Mouse (Mus musculus) right cerebral cortex, postnatal 10 days (tissue): ENCODE measurements around the gene Pdcd11.

Experiments used
- DNase-seq, 2 experiments: peaks; one replicate each; pipeline ENCODE4 v3.0.0; 2021; ENCODE audit warnings: low spot score in 2 of 2

Gene Pdcd11

DNA sequence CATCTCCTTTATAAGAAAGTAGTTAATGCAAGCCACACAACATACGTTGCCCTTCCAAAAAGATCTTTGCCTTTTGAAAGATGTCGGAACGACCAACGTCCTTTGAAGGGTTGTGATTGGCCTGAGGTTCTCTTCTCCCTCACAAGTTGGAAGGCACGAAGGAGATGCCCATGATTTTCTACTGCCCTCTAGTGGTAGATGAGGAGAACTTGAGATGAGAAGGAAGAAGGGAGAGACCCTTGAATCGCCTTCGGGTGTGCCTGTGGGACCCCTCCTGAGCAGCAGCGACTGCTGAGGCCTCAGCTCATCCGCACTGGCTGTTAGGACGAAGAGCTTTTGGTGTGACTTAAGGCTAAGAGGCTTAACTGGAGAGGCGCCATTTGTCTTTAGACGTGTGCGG lies 77.7 kb downstream of the Pdcd11 start:
- DNase-seq: no peak

DNA sequence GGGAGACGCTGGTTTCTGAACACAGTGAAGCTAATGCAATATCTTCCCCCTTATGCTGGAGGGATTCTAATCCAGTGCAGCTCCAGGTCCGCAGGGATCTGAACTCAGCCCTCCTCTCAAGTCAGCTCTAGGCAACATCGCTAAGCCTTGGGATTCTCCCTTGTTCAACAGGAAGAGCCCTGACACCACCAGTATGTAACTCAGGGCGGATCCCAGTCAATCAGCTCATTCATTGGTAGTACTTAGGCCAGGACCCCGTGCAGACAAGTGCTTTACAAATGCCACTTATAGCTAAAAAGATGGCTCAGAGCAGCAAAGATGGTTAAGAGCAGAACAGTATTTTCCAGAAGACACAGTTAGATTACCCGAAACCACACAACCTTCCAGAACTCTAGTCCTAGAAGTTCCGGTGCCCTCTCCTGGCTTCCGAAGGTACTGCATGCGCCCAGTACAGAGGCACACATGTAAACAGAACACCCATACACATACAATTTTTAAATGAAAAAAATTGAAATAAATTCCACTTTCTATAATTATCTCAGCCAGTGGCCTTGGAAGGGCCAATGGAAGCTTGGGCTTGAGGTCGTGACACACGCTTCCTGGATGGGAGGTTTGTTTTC lies 78.3 kb downstream of the Pdcd11 start:
- DNase-seq: peak; percentile 84 to 91

DNA sequence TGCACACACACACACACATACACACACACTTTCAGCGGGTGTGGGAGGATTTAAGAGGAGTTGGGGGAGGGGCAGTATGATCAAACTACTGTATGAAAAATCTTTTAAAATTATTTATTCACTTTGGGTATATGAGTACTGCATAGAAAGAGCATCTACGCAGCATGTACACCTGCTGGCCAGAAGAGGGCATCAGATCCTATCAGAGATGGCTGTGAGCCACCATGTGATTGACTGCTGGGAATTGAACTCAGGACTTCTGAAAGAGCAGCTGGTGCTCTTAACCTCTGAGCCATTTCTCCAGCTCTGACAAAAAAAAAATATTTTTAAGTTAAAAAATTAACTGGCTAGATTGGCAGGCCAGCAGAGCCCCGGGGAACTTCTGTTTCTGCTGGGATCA lies 83.9 kb downstream of the Pdcd11 start:
- no peak for DNase-seq

DNA sequence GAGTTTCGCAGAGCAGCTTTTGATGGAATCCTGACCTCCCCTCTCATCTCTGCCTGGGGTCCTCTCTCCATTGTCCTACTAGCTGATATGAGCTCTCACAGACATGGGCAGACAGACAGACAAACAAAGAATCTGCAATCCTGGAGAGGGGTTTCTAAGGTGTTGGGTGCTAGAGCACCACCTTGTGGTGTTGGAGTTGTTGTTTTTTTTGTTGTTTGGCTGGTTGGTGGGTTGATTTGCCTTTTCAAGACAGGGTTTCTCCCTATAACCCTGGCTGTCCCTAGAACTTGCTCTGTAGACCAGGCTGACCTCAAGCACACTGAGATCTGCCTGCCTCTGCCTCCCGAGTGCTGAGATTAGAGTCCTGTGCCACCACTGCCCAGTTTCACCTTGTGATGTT lies 84.9 kb downstream of the Pdcd11 start:
- DNase-seq: no peak

DNA sequence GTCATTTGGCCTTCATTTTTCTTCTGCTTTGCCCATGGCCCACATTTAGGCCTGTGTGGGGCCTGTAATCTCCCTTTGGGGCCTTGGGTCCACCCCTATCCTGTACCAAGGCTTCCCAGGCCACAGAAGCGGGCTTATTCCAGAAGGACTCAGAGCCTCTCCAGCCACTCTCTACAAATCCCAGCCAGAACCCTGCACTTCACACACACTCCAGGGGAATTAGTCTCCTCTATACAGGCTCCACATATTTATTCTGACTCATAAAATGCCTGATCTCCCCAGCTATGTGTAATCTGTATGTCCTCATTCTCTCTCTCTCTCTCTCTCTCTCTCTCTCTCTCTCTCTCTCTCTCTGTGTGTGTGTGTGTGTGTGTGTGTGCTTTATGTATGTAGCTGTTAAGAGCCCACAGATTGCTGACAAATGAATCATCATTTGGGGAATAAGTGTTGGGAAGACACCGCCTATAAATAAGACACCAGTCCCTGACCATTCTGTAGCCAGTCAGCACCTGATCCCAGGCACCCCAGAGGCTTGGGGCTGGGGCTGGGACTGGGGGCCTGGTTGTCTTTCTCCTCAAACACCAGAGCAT lies 86.4 kb downstream of the Pdcd11 start:
- no peak for DNase-seq

DNA sequence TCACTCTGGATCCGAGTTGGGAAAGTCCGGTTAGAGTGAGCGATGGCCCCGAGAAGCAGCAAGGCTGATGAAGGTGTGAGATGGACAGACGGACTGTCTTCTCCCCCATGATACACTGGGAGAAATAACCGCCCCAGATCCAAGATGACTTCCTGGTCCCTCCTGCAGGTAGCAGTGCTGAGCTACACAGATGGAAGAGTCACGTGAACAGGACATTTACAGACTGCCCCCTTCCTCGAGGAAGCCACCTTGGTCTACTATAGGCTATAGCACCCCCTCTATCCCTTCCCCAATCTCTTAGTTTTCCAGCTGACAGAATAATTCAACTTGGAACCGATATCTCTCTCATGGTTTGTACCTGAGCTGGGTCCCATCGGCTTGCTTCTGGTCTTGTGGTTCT lies 87.4 kb downstream of the Pdcd11 start:
- DNase-seq: peak; percentile 54 to 61

DNA sequence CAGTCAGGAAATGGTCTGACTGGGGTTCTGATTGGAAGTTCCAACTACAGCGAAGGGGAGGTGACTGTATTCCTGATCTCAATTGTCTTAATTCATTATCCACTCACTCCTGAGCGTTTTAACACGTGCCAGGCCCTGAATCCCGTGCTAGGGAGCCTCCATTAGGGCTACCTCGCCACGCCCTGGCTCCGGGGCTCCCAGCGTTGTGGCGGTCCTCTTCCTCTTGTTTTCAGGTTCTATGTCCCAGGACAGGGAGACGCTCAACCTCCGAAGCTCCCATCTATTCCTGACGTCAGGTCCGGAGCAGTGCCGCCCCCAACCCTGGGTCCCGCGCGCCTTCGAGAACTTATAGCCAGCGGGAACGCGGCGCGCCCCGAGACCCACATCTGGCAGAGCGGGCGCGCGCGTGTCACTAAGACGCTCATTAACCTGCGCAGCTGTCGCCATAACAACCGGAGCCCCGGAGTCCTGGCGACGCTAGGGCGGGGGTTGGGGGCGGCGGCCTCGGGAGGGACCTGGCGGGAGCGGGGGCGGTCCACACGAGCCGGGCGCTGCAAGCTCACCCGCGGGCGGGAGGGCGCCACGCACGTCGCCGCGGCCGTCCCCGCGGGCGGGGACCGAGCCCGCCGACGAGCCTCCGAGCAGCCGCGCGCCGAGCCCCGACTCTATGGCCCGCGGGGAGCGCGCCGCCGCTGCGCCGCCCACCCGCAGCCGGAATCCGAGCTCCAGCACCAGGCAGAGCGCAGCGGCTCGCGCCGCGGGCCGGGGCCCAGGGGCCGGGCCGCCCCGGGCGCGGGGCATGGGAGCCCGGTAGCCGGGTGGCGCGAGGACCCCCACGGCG lies 88.1 kb downstream of the Pdcd11 start, which contains the start of gene Neurl1a:
Neurl1a (plus strand) TSS at position 390 of the 841 bp plus-strand sequence.
- peak; percentile 74 to 81 for DNase-seq

DNA sequence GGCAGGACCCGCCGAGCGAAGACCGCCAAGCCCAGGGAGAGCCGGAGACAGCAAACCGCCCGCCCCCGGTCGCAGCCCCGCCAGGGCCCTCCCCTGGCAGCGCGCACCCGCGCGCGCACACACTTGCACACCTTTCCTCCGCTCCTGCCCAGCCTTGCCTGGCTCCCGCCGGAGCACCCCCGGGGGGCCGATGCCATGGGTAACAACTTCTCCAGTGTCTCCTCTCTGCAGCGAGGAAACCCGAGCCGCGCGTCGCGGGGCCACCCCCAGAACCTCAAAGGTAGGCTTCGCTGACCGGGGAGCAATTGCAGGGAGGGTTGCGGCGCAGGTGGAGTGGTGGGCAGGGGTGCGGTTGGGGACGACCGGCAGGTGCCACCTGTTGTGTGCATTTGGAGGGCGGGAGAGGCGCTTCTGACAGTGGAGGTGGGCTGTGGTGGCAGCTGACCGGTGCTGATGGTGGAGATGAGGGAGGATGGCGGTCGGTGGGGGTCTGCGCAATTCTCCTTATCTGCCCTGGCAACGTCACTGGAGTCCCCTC lies 88.8 kb downstream of the Pdcd11 start:
- DNase-seq: peak; percentile 63 to 69

DNA sequence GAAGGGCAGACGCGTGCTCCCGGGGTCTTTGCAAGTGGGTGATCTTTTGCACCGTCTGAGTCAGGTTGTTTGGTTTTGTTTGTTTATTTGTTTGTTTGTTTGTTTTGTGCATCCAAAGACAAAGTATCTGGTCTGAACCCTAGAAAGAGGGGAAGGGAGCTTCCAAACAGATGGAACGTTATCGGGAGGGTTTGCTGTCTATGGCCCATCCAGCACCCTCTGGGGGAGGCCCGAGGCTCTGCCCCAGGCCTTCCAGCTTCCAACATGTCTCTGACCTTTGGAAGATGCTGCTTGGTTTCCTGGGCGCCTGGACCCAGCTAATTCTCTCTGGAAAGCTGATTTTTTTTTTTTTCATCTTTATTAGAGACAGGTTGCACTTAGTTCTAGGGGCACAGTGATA lies 89.4 kb downstream of the Pdcd11 start:
- no peak for DNase-seq
